Mouse (Mus musculus) ES-Bruce4 (cell line): ENCODE data around the gene Use1. TPM values are rescaled to one million over a fixed set of nuclear protein-coding genes. Genes with fewer than 3 reads are reported as not detected.

ENCODE experiments used
- H3K27ac ChIP-seq: 2 replicates; pipeline ENCODE4 v1.5.1; 2012; ENCODE audit warnings: low read length, inconsistent platforms; ENCODE audit not compliant: insufficient read depth
- H3K27me3 ChIP-seq: 2 replicates; pipeline ENCODE4 v1.6.1; 2012; ENCODE audit warnings: mild to moderate bottlenecking, low read length, inconsistent platforms; ENCODE audit not compliant: control insufficient read depth, poor library complexity, insufficient read depth, severe bottlenecking
- H3K36me3 ChIP-seq: 2 replicates; pipeline ENCODE4 v1.6.1; 2012; ENCODE audit warnings: inconsistent platforms, mild to moderate bottlenecking, low read length, moderate library complexity; ENCODE audit not compliant: control insufficient read depth, poor library complexity, insufficient read depth, severe bottlenecking
- H3K4me1 ChIP-seq: one replicate; pipeline ENCODE4 v1.8.1; 2011; ENCODE audit warnings: low read length; ENCODE audit not compliant: control insufficient read depth, insufficient read depth
- H3K4me3 ChIP-seq: 2 replicates; pipeline ENCODE4 v1.5.1; 2011; ENCODE audit warnings: low read depth, mild to moderate bottlenecking, low read length
- H3K9ac ChIP-seq: 2 replicates; pipeline ENCODE4 v1.6.1; 2012; ENCODE audit warnings: low read depth, mild to moderate bottlenecking, inconsistent platforms; ENCODE audit not compliant: poor library complexity, severe bottlenecking
- H3K9me3 ChIP-seq: replicated peaks from 2 replicates; pipeline ENCODE4 v1.6.1; 2012; ENCODE audit warnings: mild to moderate bottlenecking, low read length, inconsistent platforms; ENCODE audit not compliant: control insufficient read depth, poor library complexity, insufficient read depth, severe bottlenecking
- CTCF ChIP-seq: IDR thresholded peaks from one replicate; pipeline ENCODE4 v1.8.1; 2011; ENCODE audit warnings: low read depth, low read length
- EP300 ChIP-seq: IDR thresholded peaks from 2 replicates; pipeline ENCODE4 v1.6.1; 2011; ENCODE audit warnings: low read depth, low read length; ENCODE audit not compliant: insufficient read depth
- POLR2A ChIP-seq: IDR thresholded peaks from one replicate; pipeline ENCODE4 v1.8.1; 2011; ENCODE audit warnings: low read length; ENCODE audit not compliant: insufficient read depth
- polyA plus RNA-seq: library from polyadenylated mRNA; stranded (reverse); fragments of >200 nt; gene quantifications from 2 replicates; pipeline ENCODE4 v1.2.4, GENCODE M21; 2011; ENCODE audit warnings: low read depth; ENCODE audit not compliant: missing spikeins, insufficient read depth, insufficient read length

Use1 gene
- polyA plus RNA-seq, 1 experiment: 63.2 TPM

GRCm38 (mm10) chr8:71380178-71381171 lies 13.8 kb downstream of the Use1 start:
- peaks cover 2% of the 10 kb centered on the region for H3K4me1 ChIP-seq
- peak overlapping the region; percentile 90 for H3K9ac ChIP-seq
- H3K27ac ChIP-seq: no peak overlapping the region
- no peaks in the 10 kb centered on the region for H3K36me3 ChIP-seq
- peak overlapping the region; percentile 72 for H3K4me3 ChIP-seq
- no peak for TF ChIP-seq EP300
- H3K27me3 ChIP-seq: no peaks in the 10 kb centered on the region
- H3K9me3 ChIP-seq: no peaks in the 10 kb centered on the region

DNA sequence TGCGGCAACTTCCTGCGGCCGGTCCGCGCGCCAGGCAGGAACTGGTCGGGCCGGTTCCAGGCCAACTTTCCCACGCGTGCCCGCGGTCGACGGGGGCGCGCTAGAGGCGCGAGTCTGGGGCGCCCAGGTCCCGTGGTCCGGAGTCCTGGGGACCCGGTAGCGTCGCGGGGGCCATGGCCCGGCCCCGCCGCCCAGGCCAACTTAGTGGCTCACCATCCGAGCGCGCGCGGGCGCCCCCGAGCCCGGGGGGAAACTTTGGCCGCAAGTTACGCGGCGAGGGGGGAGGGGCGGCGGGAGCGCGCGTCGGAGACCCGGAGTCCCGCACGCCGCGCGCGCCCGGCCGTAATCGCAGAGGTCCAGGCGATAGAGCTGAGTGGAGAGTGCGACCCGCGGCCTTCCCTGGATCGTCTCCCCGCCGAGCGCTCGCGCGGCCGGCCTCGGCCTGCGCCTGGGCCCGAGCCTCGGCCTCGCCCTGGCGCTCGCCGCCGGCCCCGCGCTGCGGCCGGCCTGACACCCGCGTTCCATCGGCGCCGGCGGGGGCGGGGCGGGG lies 14.8 kb downstream of the Use1 start, which contains the start of gene Nr2f6:
Nr2f6 (minus strand) TSS at position 540 of the 550 bp plus-strand sequence.
- Histone ChIP-seq H3K36me3 (no peaks in the 10 kb centered on the region), H3K4me1 (peaks cover 5% of the 10 kb centered on the region), H3K4me3 (peak within 1 kb of the TSS; percentile 72), H3K9ac (peak within 1 kb of the TSS; percentile 90), H3K27me3 (no peaks in the 10 kb centered on the region), H3K27ac (peak within 1 kb of the TSS; percentile 47), H3K9me3 (no peaks in the 10 kb centered on the region)
- no peak for TF ChIP-seq EP300
- TF ChIP-seq CTCF: no peak
- no peak for TF ChIP-seq POLR2A

- H3K9ac ChIP-seq: peak overlapping the region; percentile 90
- no peaks in the 10 kb centered on the region for H3K27me3 ChIP-seq
- H3K4me3 ChIP-seq: peak overlapping the region; percentile 60
- no peaks in the 10 kb centered on the region for H3K9me3 ChIP-seq
- no peaks in the 10 kb centered on the region for H3K36me3 ChIP-seq
- H3K27ac ChIP-seq: peak overlapping the region; percentile 47
- peaks cover 5% of the 10 kb centered on the region for H3K4me1 ChIP-seq
- no peak for TF ChIP-seq CTCF
- TF ChIP-seq POLR2A: no peak
- TF ChIP-seq EP300: no peak
These were observed 15.6 kb downstream of the Use1 start for GRCm38 (mm10) chr8:71381971-71382961.

GRCm38 (mm10) chr8:71383396-71383795 lies 16.7 kb downstream of the Use1 start:
- H3K4me1 ChIP-seq: peaks cover 5% of the 10 kb centered on the region
- no peak overlapping the region for H3K9ac ChIP-seq
- no peak overlapping the region for H3K4me3 ChIP-seq
- H3K27ac ChIP-seq: no peak overlapping the region
- no peaks in the 10 kb centered on the region for H3K9me3 ChIP-seq
- H3K36me3 ChIP-seq: no peaks in the 10 kb centered on the region
- TF ChIP-seq EP300 (peak; percentile 50; the same call in 1 of the 2 replicates), CTCF (no peak)
- no peaks in the 10 kb centered on the region for H3K27me3 ChIP-seq

DNA sequence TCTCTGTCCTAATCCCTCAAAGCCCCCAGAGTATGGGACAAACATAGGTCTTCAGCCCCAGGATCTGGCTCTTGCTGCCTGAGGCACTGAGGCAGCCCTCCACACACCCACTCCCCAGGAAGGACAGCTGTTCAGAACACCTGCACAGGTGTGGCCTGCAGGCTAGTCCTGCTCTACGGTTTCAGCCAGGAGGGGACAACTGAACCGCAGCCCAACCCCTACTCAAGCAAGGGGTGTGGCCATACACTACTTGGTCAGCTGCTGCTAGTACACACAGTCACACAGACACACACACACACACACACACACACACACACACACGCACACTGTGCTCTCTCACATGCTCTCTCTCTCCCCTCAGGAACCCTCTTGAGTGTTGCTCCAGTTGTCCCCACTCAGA lies 17.2 kb downstream of the Use1 start:
- Histone ChIP-seq H3K4me3 (no peak overlapping the region), H3K36me3 (no peaks in the 10 kb centered on the region), H3K9me3 (no peaks in the 10 kb centered on the region), H3K27me3 (no peaks in the 10 kb centered on the region), H3K9ac (no peak overlapping the region), H3K4me1 (peaks cover 5% of the 10 kb centered on the region), H3K27ac (no peak overlapping the region)
- TF ChIP-seq EP300 (peak; percentile 84), CTCF (no peak)
